Mouse (Mus musculus): ENCODE data around the gene Hrk.

The Hrk gene

DNA sequence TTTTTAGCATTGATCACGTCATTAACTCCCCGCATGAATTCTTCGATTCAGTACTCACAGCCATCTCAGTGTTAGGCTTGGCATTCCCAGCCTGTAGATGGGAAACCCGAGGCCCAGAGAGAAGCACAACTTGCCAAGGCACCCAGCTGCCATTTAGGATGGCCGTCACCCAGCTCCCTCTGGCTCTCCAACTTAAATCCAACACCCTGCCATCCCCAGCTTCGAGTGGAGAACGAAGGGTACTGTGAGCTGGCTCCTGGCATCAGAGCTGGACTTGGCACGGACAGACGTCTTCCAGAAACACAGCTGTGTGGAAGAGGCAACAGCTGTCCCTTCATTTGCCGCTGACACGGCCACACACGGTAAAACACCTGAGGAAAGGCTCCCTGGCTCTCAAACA, at the start of gene Hrk:
Gene Hrk, plus strand, starts transcription at position 68 of the 400 bp plus-strand sequence.
- DNase-seq (ENCODE audit: low read depth, low spot score): no peak

DNA sequence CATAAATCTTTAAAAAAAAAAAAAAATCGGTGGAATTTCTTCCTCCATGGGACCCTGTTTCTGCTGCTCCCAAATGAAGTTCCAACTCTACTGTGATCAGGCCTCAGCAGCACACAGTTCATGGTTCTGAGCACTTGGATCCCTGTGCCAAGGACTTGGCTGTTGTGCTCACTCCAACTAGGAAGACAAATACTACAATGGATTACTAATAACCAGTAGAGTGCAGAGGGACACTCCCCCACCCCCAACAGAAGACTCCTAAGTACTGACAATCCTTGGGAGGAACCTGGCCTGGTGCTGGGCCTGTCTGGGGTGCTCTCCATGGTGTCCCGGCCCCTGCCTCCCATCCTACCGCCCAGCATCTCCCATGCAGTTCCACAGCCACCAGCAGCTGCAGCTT, 46.1 kb upstream of the Hrk start:
- DNase-seq (ENCODE audit: low read depth, low spot score): no peak

- DNase-seq (ENCODE audit: low read depth, low spot score): no peak
Measured at GRCm38 (mm10) chr5:118118922-118119321, 45.5 kb upstream of the Hrk start.

DNA sequence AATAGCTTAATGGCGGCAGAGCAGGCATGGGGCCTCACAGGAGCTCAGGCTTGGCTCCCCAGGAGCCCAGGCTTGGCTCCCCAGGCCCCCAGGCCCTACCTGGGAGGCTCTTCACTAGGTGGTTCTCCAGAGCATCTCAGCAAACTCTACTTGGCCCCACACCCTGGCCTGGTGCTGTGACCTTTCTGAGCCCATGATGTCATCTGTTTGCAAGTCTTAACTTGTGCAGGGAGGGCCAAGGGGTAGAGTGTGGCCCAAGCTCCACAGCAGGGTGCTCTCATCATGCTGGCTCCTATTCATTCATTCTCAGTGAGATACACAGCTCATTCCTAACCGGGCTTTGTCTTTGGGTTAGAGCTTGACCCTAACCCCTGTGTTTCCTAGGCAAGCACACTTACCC, 43.8 kb upstream of the Hrk start:
- no peak for DNase-seq (ENCODE audit: low read depth, low spot score)

GRCm38 (mm10) chr5:118121928-118122327, 42.5 kb upstream of the Hrk start:
- no peak for DNase-seq (ENCODE audit: low read depth, low spot score)

- DNase-seq (ENCODE audit: low read depth, low spot score): no peak
Measured at GRCm38 (mm10) chr5:118123096-118123495, 41.4 kb upstream of the Hrk start.

GRCm38 (mm10) chr5:118126671-118127070, 37.8 kb upstream of the Hrk start:
- DNase-seq (ENCODE audit: low read depth, low spot score): no peak

DNA sequence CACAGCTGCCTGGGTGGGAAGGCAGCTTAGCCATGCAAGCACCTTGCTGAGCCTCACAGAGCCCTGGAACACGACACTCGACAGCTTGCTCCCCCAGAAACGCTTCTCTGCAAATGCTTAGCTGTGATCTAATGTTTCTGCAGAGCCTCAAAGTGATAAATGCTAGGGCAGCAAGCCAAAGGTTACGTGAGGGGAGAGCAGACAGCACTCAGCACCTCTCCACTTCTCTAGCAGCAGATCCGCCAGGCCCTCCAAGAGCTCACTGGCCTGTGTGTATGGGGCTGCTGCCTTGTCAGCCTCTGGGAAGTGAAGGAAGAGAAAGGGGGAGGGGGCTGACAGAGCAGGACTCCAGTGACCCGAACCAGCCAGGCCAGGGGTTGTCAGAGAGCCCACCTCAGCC, 36.2 kb upstream of the Hrk start:
- DNase-seq (ENCODE audit: low read depth, low spot score): no peak

DNA sequence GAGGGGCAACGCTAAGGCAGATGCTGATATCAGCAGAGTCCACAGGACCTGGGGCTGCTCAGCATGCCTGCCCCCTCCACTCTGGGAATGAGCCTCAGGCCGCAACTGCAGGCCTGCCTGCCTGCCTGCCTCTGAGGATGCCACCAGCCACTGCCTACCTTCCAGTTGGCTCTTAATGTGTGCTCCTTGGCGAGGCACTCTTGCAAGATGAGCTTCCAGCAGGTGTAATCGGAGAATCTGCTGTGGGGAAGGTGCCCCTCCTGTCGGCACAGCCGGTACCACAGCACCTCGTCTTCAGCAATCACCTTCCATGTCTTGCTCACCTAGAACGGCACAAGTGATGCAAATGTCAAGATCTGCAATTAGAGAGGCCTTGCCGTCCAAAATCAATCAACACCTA, 35.8 kb upstream of the Hrk start:
- DNase-seq (ENCODE audit: low read depth, low spot score): no peak

GRCm38 (mm10) chr5:118136391-118136790, 28.1 kb upstream of the Hrk start:
- no peak for DNase-seq (ENCODE audit: low read depth, low spot score)

DNA sequence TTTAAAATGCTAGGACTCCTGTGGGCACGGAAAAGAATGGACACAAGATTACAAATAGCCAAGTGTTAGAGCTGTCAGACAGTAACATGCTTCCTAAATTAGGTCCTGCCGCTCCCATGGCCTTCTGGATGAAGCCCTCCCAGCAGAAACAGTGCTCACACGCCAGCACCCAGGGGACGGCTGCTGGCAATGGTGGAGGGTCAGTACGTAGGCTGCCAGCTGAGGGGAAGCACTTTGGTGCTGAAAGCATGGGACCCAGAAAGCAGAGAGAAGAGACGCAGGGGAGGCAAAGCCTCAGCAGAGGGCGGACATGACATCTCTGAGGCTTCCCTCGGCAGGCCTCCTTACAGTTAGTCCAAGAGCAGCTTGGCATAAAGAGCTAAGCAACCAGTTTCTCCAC, 24.8 kb upstream of the Hrk start:
- no peak for DNase-seq (ENCODE audit: low read depth, low spot score)

DNA sequence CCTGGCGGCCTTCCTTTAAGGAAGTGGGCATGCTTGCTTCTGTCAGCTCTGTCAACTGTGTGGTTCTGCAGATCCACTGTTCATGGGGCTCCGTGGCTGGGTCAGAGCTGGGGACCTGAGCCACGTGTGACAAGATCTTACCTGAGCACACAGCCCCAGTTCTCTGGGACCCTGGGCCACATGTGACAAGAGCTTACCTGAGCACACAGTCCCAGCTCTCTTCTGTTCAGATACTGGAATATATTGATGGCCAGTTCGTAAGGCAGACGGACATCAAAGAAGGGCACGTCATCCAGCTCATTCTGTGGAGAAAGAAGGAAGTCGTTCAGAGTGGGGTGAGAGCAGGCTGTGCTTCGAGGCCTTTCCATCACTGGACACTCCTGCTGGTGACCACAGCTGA, 22.0 kb upstream of the Hrk start:
- no peak for DNase-seq (ENCODE audit: low read depth, low spot score)

- DNase-seq (ENCODE audit: low read depth, low spot score): no peak
Measured at GRCm38 (mm10) chr5:118143211-118144026, 21.0 kb upstream of the Hrk start.

DNA sequence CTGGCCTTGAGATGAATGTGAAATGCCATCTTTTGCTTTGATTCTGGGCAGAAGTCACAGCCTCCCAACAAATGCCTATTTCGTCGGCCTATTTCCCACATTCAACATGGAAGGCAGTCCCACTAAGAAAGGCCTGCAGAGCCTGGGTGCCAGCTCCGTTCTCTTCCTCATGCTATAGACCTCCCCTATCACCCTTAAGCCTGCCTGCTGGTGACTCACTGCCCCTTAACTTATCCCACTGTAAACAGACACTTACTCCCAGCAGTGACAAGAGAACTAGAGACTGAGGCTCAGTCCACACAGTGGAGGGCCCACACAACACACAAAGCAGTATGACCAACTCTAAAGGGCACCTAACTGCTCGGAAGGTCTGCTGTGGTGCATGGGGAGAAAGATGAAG, 20.1 kb upstream of the Hrk start:
- DNase-seq (ENCODE audit: low read depth, low spot score): no peak

DNA sequence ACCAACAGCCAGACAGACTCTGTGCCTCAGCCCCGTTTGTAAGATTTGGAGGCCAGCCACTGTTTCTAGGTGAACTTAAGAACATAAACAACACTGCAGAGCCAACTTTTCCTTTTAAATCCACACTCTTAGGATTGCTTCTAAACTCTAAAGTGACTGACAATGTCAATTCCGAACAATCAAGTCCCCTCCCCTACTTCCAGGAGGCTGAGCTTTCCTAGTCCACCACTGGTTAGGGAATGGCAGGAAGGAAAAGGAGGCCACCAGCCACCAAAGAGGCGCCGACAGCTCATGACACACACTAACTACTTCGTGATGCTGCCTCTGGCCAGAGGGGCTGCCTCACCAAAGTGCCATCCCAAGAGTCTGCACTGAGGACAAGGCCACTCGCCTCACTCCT, 19.7 kb upstream of the Hrk start:
- DNase-seq (ENCODE audit: low read depth, low spot score): no peak

GRCm38 (mm10) chr5:118145458-118145857, 19.0 kb upstream of the Hrk start:
- DNase-seq (ENCODE audit: low read depth, low spot score): no peak

DNA sequence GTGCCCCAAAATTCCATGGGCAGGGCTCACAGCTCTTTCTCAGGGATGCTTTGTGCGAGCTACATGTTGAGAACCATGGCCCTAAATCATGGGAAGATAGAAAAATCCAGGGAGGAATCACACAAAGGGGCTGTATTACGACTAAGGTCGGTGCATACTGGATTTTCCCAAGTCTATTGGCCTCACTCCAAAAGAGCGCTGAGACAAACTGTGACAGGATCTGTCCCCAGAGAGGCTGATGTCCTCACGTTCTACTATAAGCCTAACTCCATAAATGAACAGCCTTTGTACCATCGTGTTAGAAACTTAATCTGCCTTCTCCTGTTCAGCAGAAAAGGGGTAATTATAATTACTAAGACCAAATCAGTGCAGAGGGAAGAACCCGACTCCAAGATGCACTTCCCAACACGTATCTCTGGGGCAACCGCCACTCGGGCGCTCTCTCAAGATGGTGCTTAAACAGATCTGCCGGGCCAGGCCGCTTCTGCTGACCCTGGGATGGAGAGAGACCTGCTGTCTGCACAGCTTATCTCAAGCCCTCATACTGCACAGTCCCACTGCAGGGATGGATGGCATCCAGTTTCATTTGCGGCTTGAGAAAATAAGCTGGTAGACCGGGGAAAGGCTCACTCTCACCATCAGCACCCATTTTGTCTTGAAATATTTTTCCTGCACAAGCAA, 18.3 kb upstream of the Hrk start:
- DNase-seq (ENCODE audit: low read depth, low spot score): no peak

GRCm38 (mm10) chr5:118147264-118147663, 17.2 kb upstream of the Hrk start:
- DNase-seq (ENCODE audit: low read depth, low spot score): no peak

GRCm38 (mm10) chr5:118149711-118150110, 14.7 kb upstream of the Hrk start:
- no peak for DNase-seq (ENCODE audit: low read depth, low spot score)

DNA sequence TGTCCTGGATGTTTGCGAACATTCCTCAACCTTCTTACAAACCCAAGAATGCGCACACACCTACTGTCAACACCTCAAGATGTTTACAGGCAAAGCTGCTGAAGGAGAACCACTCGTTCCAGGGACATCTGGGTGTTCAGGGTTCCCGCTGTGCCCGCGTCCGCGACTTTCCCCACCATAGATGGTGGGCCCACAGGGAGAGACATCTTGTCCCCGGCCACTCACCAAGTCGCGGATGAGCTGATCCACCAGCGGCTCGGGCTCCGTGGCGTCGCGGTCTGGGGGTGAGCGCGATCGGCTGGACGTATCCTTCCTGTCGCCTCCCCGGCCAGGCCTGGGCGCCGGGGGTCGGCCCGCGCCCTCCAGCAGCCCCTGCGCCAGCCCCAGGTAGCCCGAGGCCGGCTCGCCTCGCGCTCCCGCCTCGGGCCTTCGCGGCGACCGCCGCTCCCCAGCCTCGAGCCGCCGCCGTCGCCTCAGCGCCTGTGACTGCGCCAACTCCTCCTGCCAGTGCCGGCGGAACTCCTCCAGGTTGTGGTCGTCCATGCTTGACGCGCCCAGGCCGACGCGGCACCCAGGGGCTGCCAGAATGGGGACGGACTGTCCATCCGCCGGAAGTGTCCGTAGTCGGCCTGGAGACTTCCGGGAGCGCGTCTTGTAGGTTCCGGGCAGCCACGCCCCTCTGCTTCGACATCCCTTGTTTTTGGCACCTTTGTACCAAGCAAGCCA, 9.4 kb upstream of the Hrk start, which contains the start of gene Fbxw8:
Gene Fbxw8, minus strand, starts transcription at position 626 of the 726 bp plus-strand sequence.
- DNase-seq (ENCODE audit: low read depth, low spot score): peak; percentile 70

DNA sequence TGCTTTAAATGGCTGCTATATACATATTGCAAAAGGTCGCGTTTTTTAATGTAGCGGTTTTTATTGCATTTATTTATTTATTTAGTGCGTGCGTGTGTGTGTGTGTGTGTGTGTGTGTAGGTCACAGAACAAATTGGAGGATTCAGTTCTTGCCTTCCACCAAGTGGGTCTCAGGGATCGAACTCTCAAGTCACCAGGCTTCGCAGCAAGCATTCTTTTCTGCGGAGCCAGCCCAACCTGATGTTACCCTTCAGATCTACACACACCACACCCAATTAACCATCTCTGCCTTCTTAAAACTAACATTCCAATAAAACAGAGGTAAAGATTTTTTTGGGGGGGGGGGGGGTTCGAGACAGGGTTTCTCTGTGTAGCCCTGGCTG, 8.9 kb upstream of the Hrk start:
- DNase-seq (ENCODE audit: low read depth, low spot score): no peak

DNA sequence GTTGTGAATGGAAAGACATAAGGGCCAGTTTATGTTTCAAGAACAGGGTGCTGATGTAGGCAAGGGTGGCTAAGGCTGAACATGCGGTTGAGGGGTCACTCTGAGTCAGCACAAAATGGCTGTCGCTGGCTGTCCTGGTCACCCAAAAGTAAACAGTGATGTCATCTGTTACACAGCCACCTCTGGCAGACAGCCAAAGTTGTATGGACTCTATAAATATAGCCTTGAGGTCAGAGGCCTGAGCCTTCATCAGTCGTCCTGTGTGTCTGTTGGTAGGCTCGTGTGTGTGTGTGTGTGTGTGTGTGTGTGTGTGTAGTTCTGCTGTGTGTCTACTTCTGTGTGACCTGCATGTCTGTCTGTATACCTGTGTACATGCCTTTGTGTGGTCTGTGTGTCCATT, 7.5 kb upstream of the Hrk start:
- no peak for DNase-seq (ENCODE audit: low read depth, low spot score)

GRCm38 (mm10) chr5:118160691-118161090, 3.8 kb upstream of the Hrk start:
- DNase-seq (ENCODE audit: low read depth, low spot score): no peak

All from telencephalon, adult 2 months (tissue).